Mouse (Mus musculus): ENCODE measurements around the gene Usp30. TPM values are rescaled to one million over a fixed set of nuclear protein-coding genes. Genes with fewer than 3 reads are reported as not detected.

Gene Usp30
- total RNA-seq, 2 experiments from 2014 or later = 8.4 to 9.3 TPM

GRCm38 (mm10) chr5:114134091-114134534, 68.9 kb downstream of the Usp30 start:
- intact Hi-C loops (cut with DNase I) = loop anchor here (2.0 to 5.0 kb wide), 2 partner anchors 19 to 38 kb away; no protein-coding TSS in a partner anchor
- DNase-seq = peak; percentile 82
- no peak overlapping the region for H3K4me3 ChIP-seq
- peak; percentile 86 for TF ChIP-seq CTCF (IDR thresholded peaks at IDR 0.05)
- peak overlapping the region; percentile 48 for H3K27ac ChIP-seq

DNA sequence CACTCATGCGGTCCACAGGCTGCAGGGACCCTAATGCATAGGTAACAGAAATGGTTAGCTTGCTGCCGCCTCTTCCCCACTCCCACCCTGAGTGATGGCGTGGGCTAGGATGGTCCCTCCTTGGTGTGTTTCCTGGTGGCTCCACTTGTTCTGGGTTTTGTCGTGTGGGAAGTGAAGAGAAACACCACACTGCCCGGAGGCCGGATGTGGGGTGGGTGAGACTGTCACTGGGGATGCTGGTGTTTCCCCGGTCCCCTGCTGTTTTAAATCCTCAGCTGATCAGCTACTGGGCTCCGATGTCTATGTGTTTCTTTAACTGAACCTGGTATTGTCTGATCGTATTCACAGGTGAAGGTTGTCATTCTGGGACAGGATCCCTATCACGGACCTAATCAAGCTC, 70.3 kb downstream of the Usp30 start:
- intact Hi-C loops (cut with DNase I) = loop anchor here (2.0 kb wide), 1 partner anchor 17 kb away; no protein-coding TSS in a partner anchor
- Histone ChIP-seq H3K4me3 (no peak overlapping the region), H3K27ac (no peak overlapping the region)
- no peak for DNase-seq
- no peak for TF ChIP-seq CTCF (IDR thresholded peaks at IDR 0.05)

DNA sequence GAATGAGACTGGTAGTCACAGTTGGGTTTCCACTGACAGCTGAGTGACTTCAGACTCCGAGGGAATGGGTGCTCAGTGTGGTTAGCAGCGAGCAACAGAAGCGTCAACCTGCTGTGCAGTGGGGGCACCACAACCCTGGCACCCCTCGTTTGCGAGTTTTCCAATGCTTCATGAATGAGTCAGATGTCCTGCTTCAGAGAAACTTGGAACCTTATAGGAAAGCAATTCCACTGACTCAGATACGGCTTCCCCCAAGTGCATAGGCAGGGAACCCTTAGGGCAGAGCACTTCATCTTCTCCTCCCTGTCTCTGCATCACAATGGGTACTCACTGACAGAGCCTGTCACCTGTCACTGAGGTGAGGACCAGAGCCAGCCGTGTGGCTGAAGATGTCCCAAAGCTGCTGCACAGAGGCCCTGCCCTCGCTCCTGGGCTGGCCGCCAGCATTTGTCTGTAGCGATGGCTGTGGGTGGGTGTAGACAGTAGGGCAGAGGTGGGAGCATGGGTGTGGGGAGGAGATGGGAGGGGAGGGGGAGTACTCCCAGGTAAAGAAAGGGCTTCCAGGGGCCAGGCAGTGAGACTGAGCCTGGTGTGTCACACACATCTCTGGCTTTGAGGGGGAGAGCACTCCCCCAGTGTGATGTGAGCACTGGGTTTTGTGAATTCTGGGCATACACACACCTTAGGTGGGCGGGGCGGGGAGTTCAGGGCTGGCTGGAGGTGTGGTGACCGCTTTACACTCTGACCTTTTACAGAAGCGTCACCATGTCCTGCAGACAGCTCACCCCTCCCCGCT, 72.4 kb downstream of the Usp30 start:
- TF ChIP-seq CTCF (IDR thresholded peaks at IDR 0.05) = no peak
- intact Hi-C loops (cut with DNase I) = no loop called here
- H3K27ac ChIP-seq = peak overlapping the region; percentile 64; the same call in 1 of the 2 replicates
- peak; percentile 39 for DNase-seq
- H3K4me3 ChIP-seq = no peak overlapping the region

DNA sequence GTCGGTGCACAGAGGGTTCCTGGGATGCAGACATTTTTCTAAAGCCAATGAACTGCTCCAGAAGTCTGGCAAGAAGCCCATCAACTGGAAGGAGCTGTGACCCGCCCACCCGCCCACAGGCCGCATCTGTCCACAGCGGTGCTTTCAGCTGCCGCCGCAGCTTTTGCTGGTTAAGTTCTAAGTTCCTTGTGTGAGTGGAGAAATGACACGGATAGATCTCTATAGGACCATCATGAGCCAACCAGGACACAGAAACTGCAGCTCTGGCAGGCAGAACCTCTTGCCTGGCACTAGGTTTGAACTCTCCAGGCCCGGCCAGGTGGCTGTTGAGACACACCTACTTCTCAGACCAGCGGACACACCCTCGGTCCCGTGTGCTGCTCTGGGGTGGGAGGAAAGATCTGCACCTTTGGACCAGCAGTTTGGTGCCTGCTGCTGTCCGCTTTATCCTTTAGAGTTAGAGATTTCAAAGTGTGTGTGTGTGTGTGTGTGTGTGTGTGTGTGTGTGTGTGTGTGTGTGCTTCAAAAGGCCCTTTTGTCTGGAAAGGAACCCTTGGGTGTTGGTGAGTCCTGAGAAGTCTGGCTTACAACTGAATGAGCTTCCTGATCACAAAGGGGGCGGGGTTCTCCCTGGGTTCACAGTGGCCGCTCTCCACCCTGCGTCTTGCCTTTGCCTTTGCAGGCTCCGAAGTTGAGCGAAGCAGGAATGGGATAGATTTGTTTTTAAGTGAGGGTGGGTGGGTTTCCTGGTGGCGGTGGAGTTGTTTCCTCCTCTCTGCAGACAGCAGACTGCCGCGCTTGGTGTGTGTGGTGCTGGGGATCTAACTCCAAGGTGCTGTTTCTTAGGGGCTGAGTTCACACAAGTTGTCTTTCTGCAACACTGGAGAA, 73.3 kb downstream of the Usp30 start:
- H3K27ac ChIP-seq = peak overlapping the region; percentile 64
- intact Hi-C loops (cut with DNase I) = no loop called here
- no peak for TF ChIP-seq CTCF (IDR thresholded peaks at IDR 0.05)
- peak overlapping the region; percentile 38 for H3K4me3 ChIP-seq
- DNase-seq = no peak

- peak overlapping the region; percentile 64 for H3K27ac ChIP-seq
- DNase-seq = peak; percentile 79
- intact Hi-C loops (cut with DNase I) = no loop called here
- TF ChIP-seq CTCF (IDR thresholded peaks at IDR 0.05) = no peak
- peak overlapping the region; percentile 38 for H3K4me3 ChIP-seq
Measured at GRCm38 (mm10) chr5:114139175-114139574, 73.9 kb downstream of the Usp30 start.

GRCm38 (mm10) chr5:114146028-114146888, 81.0 kb downstream of the Usp30 start, which contains the start of gene Acacb:
TSS of gene Acacb (plus strand) at chr5:114146535.
- intact Hi-C loops (cut with DNase I) = no loop called here
- DNase-seq = peak; percentile 87
- H3K27ac ChIP-seq = peak within 1 kb of the TSS; percentile 96
- H3K4me3 ChIP-seq = peak within 1 kb of the TSS; percentile 72
- no peak for TF ChIP-seq CTCF (IDR thresholded peaks at IDR 0.05)

DNA sequence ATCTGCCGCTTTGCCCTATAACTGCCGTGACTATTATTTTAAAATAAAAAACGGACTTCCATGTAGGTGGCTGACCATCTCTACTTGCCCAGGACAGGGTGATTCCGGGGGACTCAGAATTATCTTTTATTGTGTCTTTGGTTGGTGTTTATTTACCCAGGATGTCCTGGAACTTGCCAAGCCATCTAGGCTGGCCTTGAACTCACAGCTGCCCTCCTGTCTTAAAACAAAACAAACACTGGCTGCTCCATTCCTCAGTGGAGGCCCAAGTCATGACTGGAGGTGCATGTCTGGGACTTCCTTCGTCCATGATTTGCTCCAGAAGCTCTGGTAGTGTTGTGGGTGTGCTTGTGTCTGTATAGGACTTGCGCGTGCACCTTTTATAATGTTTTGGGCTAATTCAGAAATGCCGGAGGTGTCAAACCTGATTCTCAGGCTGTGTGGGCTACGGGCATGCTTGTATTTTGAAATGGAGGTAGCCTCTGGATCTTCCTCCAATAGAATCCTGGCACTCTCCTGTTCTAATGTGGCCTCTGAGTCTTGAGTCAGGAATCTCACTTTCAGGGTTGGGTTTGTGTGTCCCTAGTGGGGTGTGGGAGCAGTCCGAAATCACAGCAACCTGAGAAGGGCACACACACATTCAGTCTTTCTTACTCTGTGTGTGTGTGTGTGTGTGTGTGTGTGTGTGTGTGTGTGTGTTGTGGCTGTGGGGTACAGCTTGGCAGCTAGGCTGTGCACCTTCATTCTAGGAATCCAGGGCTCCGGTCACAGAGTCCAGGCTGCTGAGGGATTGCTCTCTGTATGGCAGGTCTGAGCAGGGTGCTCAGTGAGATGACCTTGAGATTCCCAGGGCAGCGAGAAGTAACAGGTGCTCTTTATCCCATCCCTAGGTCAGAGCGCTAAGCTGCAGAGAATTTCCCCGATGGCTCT, 82.0 kb downstream of the Usp30 start:
- intact Hi-C loops (cut with DNase I) = no loop called here
- no peak for TF ChIP-seq CTCF (IDR thresholded peaks at IDR 0.05)
- peak; percentile 61 for DNase-seq
- H3K27ac ChIP-seq = peak overlapping the region; percentile 96
- H3K4me3 ChIP-seq = peak overlapping the region; percentile 72

DNA sequence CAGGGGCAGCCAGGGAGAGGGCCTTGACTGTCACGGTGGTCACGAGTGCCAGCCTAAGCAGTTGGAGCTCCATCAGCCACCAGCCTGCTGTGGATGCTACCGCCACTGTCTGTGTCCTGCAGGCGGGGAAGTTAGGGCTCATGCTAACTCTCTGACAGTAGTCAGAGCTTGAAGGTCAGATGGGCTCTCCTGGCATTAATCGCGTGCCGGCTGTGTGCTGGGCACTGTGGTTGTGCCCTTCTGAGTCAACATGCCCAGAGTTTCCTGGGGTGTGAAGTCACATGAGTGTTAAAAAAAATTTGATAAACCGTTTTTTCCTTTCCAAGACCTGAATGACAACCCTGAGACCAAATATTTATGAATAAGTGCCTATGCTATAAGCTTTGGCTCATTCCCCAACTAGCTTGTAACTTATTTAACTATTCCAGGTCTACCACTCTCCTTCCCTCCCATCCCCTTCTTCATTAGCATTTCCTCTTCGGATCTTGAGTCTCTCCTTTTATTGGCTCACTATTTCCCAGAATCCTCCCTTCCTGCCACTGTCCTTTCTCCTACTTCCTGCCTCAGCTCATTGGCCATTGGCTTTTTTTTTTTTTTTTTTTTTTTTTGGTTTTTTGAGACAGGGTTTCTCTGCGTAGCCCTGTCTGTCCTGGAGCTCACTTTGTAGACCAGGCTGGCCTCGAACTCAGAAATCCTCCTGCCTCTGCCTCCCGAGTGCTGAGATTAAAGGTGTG, 87.3 kb downstream of the Usp30 start:
- Histone ChIP-seq H3K27ac (peak overlapping the region; percentile 64), H3K4me3 (peak overlapping the region; percentile 18; the same call in 1 of the 2 replicates)
- no peak for DNase-seq
- intact Hi-C loops (cut with DNase I) = loop anchor here (2.0 kb wide), 1 partner anchor 18 kb away; no protein-coding TSS in a partner anchor
- TF ChIP-seq CTCF (IDR thresholded peaks at IDR 0.05) = no peak

DNA sequence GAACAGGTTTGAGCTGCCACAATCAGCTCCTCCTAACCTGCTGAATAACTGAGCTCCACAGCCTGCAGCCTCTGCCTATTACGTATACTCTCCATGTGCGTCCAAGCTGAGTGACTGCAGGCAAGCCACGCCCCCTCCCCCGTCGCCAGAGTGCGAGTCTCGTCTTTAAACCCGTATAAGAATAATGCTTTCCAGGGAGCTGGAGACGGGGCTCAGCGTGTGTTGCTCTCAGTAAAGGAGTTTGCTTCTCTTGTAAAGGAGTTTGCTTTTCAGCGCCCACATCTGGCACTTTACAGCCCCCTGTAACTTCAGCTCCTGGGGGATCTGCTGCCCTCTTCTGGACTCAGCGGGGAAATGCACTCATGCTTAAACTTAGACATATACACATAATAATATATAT, 88.2 kb downstream of the Usp30 start:
- peak overlapping the region; percentile 51; the same call in 1 of the 2 replicates for H3K27ac ChIP-seq
- no peak for DNase-seq
- H3K4me3 ChIP-seq = no peak overlapping the region
- TF ChIP-seq CTCF (IDR thresholded peaks at IDR 0.05) = peak; percentile 52
- intact Hi-C loops (cut with DNase I) = loop anchor here (2.0 kb wide), 1 partner anchor 19 kb away; no protein-coding TSS in a partner anchor

DNA sequence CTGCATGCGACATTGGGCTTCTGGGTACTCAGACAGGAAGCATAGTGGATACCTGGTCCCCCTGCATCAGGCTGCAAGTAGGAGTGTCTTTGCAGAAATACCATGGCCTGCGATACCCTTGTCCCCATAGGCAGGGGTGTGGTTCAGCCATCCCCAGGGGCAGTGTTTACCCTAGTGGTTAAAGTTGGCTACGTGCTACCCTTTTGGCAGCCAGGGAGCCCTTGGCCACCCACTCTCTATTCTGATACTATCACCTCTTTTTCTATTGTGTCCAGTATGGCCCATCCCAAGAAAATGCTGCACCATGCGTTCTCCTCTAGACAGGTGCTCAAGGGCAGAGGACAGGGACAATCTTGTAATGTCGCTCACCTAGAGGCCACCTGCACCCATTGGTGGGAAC, 89.5 kb downstream of the Usp30 start:
- intact Hi-C loops (cut with DNase I) = no loop called here
- Histone ChIP-seq H3K27ac (peak overlapping the region; percentile 88), H3K4me3 (peak overlapping the region; percentile 39; the same call in 1 of the 2 replicates)
- no peak for DNase-seq
- no peak for TF ChIP-seq CTCF (IDR thresholded peaks at IDR 0.05)

Data from gastrocnemius, adult 2 months (tissue).